Mouse (Mus musculus): ENCODE results near the gene Nrg4. TPM values are rescaled to one million over a fixed set of nuclear protein-coding genes. Genes with fewer than 3 reads are reported as not detected.
A peak's percentile ranks its signal among the peaks of the same experiment; 100 is the strongest.

Gene Nrg4
- total RNA-seq, 2 experiments from 2014 or later = 0.51 to 0.67 TPM

GRCm38 (mm10) chr9:55324516-55324915 is 2.1 kb downstream of the Nrg4 start:
- intact Hi-C loops (cut with DNase I) = no loop called here
- no peak for DNase-seq

DNA sequence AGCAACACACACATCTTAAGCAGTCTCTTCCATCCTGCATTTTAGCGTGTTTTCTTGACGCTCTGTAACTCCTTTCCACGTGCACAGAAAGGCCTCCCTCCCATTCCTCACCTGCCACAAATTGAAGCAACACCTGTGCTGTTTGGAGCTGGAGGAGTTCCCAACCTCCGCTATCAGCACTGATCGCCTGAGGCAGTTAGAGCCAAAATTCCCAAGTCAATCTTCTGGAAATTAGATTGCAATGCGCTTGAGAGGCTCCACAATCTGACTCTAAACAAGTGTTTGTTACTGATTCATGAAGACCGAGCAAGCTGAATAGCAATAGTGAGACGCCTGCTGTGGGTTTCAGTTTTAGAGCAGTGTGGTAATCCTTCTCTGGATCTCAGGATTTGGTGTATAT is 2.6 kb downstream of the Nrg4 start:
- intact Hi-C loops (cut with DNase I) = no loop called here
- no peak for DNase-seq

- intact Hi-C loops (cut with DNase I) = no loop called here
- DNase-seq = no peak
These were observed 4.0 kb downstream of the Nrg4 start for GRCm38 (mm10) chr9:55322641-55323040.

- intact Hi-C loops (cut with DNase I) = loop anchor here (2.0 kb wide), 1 partner anchor 173 kb away; no protein-coding TSS in a partner anchor
- DNase-seq = no peak
These were observed 12.9 kb downstream of the Nrg4 start for GRCm38 (mm10) chr9:55313619-55314261.

DNA sequence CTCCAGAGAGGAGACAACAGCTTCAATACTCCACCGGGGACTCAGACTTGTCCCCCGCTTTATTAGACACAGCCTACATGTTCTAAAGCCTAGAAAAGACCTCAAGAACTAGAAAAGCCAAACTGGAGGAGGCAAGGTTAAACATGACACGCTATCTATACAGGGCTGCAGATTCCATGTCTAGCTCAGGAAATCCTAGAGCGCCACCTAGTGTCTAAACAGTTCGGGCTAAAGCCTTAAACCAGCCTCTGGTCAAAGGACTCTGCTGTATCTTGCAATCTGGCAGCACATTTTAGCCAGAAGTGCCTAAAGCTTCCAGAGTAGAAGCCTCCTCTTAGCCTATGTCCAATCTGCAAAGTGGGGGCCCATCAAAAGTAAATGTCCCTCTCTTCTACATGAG is 15.1 kb downstream of the Nrg4 start:
- intact Hi-C loops (cut with DNase I) = no loop called here
- peak; percentile 19 to 47 for DNase-seq

DNA sequence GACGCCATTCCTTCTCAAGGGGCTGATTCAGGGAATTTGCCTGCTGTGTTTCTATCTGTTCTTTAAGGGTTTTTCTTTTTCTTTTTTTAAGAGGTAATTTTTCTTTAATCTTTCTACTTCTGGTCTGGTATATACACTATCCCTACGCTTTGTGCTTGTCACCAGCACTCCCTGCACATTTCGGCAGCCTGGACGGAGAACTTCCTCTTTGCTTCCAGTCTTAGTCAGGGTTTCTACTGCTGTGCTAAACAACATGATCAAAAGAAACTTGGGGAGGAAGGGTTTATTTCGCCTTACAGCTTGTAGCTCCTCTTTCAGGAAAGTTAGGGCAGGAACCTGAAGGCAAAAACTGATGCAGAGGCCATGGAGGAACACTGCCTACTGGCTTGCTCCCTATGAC is 18.2 kb downstream of the Nrg4 start:
- intact Hi-C loops (cut with DNase I) = loop anchor here (5.0 kb wide), 1 partner anchor 286 kb away; no protein-coding TSS in a partner anchor
- DNase-seq = no peak

DNA sequence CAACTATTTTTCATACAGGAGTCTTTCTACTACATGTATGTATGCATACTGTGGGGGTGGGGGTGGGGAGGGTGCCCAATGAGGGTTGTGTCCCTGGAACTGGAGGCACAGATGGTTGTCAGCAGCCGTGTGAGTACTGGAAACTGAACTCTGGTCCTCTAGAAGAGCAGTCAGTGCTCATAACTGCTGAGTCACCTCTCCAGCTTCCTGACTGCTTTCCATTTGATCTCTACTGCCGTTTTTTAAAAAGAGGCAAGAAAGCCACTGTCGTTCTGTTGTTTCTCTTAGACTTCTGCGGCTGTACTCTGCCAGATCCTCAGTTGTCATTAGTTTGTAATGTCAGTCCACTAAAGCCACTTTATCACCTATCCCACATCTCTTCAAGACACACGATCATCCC is 19.1 kb downstream of the Nrg4 start:
- intact Hi-C loops (cut with DNase I) = loop anchor here (5.0 kb wide), 1 partner anchor 285 kb away; no protein-coding TSS in a partner anchor
- DNase-seq = no peak

GRCm38 (mm10) chr9:55307066-55307465 is 19.6 kb downstream of the Nrg4 start:
- no peak for DNase-seq
- intact Hi-C loops (cut with DNase I) = loop anchor here (5.0 kb wide), 1 partner anchor 285 kb away; no protein-coding TSS in a partner anchor

DNA sequence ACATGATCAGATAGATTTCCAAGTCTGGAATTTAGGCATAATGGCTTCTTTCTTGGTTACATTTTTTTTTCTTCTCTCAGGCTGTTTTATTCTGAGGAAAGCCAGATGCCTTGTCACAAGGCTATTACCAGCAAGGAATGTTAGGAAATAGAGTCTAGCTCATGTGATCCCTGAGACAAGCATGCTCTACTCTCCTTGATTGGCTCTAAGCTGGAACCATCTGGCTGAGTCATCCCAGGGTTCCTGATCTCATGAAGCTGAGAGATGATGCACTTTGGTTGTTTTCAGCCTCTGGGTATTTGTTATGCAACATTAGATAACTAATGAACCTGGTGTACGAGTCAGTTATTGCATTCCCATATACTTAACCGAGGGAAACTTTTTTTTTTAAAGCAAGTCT is 30.4 kb downstream of the Nrg4 start:
- no peak for DNase-seq
- intact Hi-C loops (cut with DNase I) = no loop called here

GRCm38 (mm10) chr9:55291966-55292365 is 34.7 kb downstream of the Nrg4 start:
- intact Hi-C loops (cut with DNase I) = no loop called here

DNA sequence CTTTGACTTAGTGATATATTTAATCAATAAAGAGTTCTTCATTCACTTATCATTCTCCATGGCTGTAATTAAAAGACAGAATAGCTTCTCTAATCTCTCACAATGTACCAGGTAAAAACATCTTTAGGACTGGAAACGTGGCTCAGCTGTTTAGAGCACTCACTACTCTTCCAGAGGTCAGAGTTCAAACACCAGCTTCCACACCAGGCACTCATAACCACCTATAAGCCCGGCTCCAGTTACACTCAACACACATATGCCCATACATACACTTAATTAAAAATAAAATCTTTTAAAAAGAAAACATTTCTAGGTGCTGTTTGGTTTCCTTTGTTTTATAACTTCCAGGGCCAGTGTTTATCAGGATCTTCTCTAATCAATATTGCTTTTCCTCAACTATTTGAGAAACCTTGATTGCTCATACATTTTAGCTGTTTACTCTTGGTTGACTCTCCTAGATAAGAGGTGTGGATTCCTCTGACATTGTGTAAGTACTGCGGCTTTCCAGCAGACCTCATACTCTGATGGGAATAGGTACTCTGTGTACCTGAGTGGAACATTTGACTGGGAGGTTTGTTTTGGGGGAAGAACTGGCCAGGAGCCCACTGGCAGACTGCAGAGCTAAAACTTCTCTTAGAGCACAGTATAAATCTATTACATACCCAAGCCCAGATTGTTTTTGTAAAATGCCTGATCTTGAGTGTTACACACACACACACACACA is 37.0 kb downstream of the Nrg4 start:
- intact Hi-C loops (cut with DNase I) = no loop called here
- DNase-seq = no peak

More at GRCm38 (mm10) chr9:55291966-55292365, 34.7 kb downstream of the Nrg4 start:
- DNase-seq = no peak

- intact Hi-C loops (cut with DNase I) = no loop called here
- no peak for DNase-seq
These were observed 41.4 kb downstream of the Nrg4 start for GRCm38 (mm10) chr9:55285197-55285596.

- DNase-seq = no peak
- intact Hi-C loops (cut with DNase I) = no loop called here
These were observed 43.1 kb downstream of the Nrg4 start for GRCm38 (mm10) chr9:55283516-55283915.

GRCm38 (mm10) chr9:55279114-55279825 is 47.4 kb downstream of the Nrg4 start:
- intact Hi-C loops (cut with DNase I) = no loop called here
- DNase-seq = no peak

DNA sequence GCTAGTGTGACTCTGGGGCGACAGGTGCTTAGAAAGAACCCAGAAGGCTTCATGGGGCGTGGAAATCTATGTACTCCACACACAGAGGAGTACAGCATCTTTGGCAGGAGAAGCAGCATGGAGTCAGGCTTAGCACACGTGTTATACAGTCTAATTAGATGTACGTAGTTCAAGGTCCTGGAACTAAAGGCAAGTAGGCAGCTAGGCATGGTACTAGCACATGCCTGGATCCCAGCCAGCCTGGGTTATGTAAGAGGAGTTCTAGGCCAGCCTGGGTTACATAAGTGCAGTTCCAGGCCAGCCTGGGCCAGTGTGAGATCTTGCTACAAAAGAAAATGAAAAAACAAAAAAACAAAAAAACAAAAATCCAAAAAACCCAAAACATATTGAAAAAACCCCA is 49.1 kb downstream of the Nrg4 start:
- intact Hi-C loops (cut with DNase I) = no loop called here
- DNase-seq = peak in 1 of 2 experiments; percentile 6

- DNase-seq = no peak
- intact Hi-C loops (cut with DNase I) = no loop called here
These were observed 52.7 kb downstream of the Nrg4 start for GRCm38 (mm10) chr9:55273906-55274305.

- DNase-seq = no peak
- intact Hi-C loops (cut with DNase I) = no loop called here
These were observed 54.6 kb downstream of the Nrg4 start for GRCm38 (mm10) chr9:55271960-55272560.

GRCm38 (mm10) chr9:55264356-55265302 is 62.0 kb downstream of the Nrg4 start:
- intact Hi-C loops (cut with DNase I) = no loop called here
- DNase-seq = no peak

DNA sequence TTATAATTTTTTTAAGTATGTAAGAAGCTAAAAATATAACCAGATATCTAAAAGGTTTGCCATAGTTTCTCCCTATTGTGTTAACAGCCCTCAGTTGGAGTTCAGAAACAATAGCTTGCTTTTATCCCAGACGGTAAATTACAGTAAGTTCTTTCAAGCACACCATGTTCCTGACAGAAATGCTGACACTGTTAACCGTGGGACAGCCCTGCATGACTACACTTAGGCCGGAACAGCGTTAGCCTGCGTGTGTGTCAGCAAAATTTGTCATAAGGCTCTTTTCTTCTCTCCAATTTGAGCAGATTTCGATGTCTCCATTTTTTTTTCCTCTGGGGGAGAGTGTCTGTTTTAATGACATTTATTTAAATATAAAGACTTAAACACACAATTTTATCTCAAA is 66.9 kb downstream of the Nrg4 start:
- intact Hi-C loops (cut with DNase I) = no loop called here
- DNase-seq = no peak

- no peak for DNase-seq
- intact Hi-C loops (cut with DNase I) = no loop called here
These were observed 69.5 kb downstream of the Nrg4 start for GRCm38 (mm10) chr9:55257105-55257504.
